In the genomic region with DNA sequence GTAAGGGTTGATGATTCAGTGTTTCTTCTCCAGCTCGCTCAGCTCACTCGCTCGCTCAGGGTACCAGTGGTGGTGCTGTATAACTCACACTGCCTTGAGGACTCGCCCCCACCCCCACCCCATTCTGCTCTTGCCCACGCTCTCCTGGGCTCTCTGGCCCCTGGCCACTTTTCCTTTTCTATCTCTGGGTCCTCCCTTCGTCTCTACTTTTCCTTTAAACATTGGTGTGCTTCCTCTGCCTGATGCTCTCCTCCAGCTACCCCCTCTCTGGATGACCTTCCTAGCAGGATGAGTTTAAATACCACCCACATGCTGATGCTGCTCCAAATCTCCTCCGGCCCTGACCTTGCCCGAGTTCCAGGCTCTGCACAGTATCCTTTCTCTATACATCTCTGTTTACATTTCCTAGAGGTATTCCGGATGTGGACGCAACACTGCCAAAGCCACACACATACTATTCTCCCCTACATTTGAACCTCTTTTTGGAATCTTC, we compare ENCODE assay signal across 21 mouse cellular contexts. TPM values are rescaled to one million over a fixed set of nuclear protein-coding genes. Genes with fewer than 3 reads are reported as not detected.
DNase-seq lines count a peak whose midpoint lies in the region; ATAC-seq and TF ChIP-seq lines count a peak whose summit lies in the region.
"Had no signal": no experiment of that assay in that cellular context is flagged by ENCODE, and none has a peak within 500 bp of the region (broad histone marks: within the 10 kb centered on the region; RNA-seq: fewer than 3 reads in every experiment).

No protein-coding gene starts in this region.

- H3K9ac ChIP-seq in hindbrain, postnatal 0 days (replicated peaks; ENCODE audit: low read length) = no peak overlapping the region
- H3K9ac ChIP-seq in neural tube, embryonic 13.5 days = no peak overlapping the region
- H3K9ac ChIP-seq: forebrain, embryonic 15.5 days; heart, embryonic 15.5 days; lung, embryonic 14.5 days had no signal

- ATAC-seq in hindbrain, postnatal 0 days = no peak
- ATAC-seq in neural tube, embryonic 13.5 days (ENCODE audit: low read depth) = no peak
- ATAC-seq: CD4-positive, CD25-positive, alpha-beta regulatory T cell, adult 4 months; forebrain, embryonic 15.5 days; hindbrain, embryonic 16.5 days; intestine, embryonic 16.5 days had no signal

- no peak for TF ChIP-seq CTCF in hindbrain, postnatal 0 days (IDR thresholded peaks at IDR 0.05; ENCODE audit: low read depth)

- H3K4me1 ChIP-seq in hindbrain, embryonic 10.5 days (replicated peaks) = peaks cover 38% of the 10 kb centered on the region
- peaks cover 3% of the 10 kb centered on the region; the same call in 1 of the 2 replicates for H3K4me1 ChIP-seq in hindbrain, postnatal 0 days (ENCODE audit: insufficient read depth, low read length)
- H3K4me1 ChIP-seq in neural tube, embryonic 13.5 days (replicated peaks) = peaks cover 31% of the 10 kb centered on the region

- no peaks in the 10 kb centered on the region; the same call in 1 of the 2 replicates for H3K27me3 ChIP-seq in hindbrain, embryonic 10.5 days (ENCODE audit: insufficient read depth, poor library complexity, severe bottlenecking)
- no peaks in the 10 kb centered on the region for H3K27me3 ChIP-seq in hindbrain, postnatal 0 days (ENCODE audit: insufficient read depth, low read length)
- no peaks in the 10 kb centered on the region for H3K27me3 ChIP-seq in neural tube, embryonic 13.5 days
- H3K27me3 ChIP-seq: forebrain, embryonic 15.5 days; heart, embryonic 15.5 days; megakaryocyte, embryonic 14.5 days had no signal

- H3K27ac ChIP-seq in hindbrain, embryonic 10.5 days = peak overlapping the region; percentile 100; the same call in 1 of the 2 replicates
- H3K27ac ChIP-seq in hindbrain, postnatal 0 days = no peak overlapping the region
- H3K27ac ChIP-seq in neural tube, embryonic 13.5 days (replicated peaks) = peak overlapping the region; percentile 4; the same call in 1 of the 2 replicates
- H3K27ac ChIP-seq: forebrain, embryonic 15.5 days; heart, embryonic 15.5 days had no signal

- WGBS in hindbrain, embryonic 10.5 days = 69% methylated on average over 10 of the region's 10 CpGs
- WGBS in hindbrain, postnatal 0 days = 55% methylated on average over 10 of the region's 10 CpGs
- 66% methylated on average over 10 of the region's 10 CpGs for WGBS in neural tube, embryonic 13.5 days

- H3K36me3 ChIP-seq in hindbrain, embryonic 10.5 days = peaks cover 3% of the 10 kb centered on the region; the same call in 1 of the 2 replicates
- H3K36me3 ChIP-seq in hindbrain, postnatal 0 days (ENCODE audit: insufficient read depth, low read length) = no peaks in the 10 kb centered on the region
- no peaks in the 10 kb centered on the region for H3K36me3 ChIP-seq in neural tube, embryonic 13.5 days
- H3K36me3 ChIP-seq: forebrain, embryonic 15.5 days; heart, embryonic 15.5 days had no signal

- DNase-seq in adrenal gland, adult 2 months = peak; percentile 72
- no peak for DNase-seq in adrenal gland, adult 18-20 months (ENCODE audit: low spot score in 2 of 2)
- no peak for DNase-seq in hindbrain, embryonic 10.5 days (ENCODE audit: low spot score)
- DNase-seq in hindbrain, postnatal 0 days (ENCODE audit: low spot score) = no peak
- no peak for DNase-seq in neural tube, embryonic 10.5 days (ENCODE audit: extremely low spot score, low spot score)
- no peak for DNase-seq in cerebellum, adult 9-10 months
- DNase-seq: cerebellum, adult 2 months; cerebellum, postnatal 36 days; embryo, embryonic 11 days; heart, postnatal 4 days; layer of hippocampus, postnatal 36 days; lung, embryonic 14.5 days; thymus, adult 18-20 months; thymus, postnatal 36 days had no signal

- no peaks in the 10 kb centered on the region for H3K9me3 ChIP-seq in hindbrain, embryonic 10.5 days
- no peaks in the 10 kb centered on the region for H3K9me3 ChIP-seq in hindbrain, postnatal 0 days (ENCODE audit: low read length)
- H3K9me3 ChIP-seq in neural tube, embryonic 13.5 days = no peaks in the 10 kb centered on the region
- H3K9me3 ChIP-seq: forebrain, embryonic 15.5 days; heart, embryonic 15.5 days; megakaryocyte, embryonic 14.5 days had no signal

- no peak overlapping the region for H3K4me3 ChIP-seq in hindbrain, embryonic 10.5 days
- H3K4me3 ChIP-seq in hindbrain, postnatal 0 days (ENCODE audit: low read length) = no peak overlapping the region
- H3K4me3 ChIP-seq in neural tube, embryonic 13.5 days = no peak overlapping the region
- H3K4me3 ChIP-seq: forebrain, embryonic 15.5 days; heart, embryonic 15.5 days; megakaryocyte, embryonic 14.5 days had no signal

- no peak overlapping the region for H3K4me2 ChIP-seq in hindbrain, postnatal 0 days (ENCODE audit: low read depth, low read length)
- no peak overlapping the region for H3K4me2 ChIP-seq in neural tube, embryonic 13.5 days
- H3K4me2 ChIP-seq: forebrain, embryonic 15.5 days; heart, embryonic 15.5 days; lung, embryonic 14.5 days had no signal

RNA-seq across cellular contexts. Expression of gene Msi2, which starts 2.9 kb away (rescaled TPM):
- 100 to 1,000 TPM; 205 to 214 TPM for total RNA-seq in adrenal gland, adult 2 months (2021)
- 39.1 and 40.3 TPM in 2 replicates for polyA plus RNA-seq in adrenal gland, adult 2 months (2012; rRNA removed)
- 100 to 1,000 TPM; 196 to 204 TPM for total RNA-seq in adrenal gland, adult 18-20 months (2021)
- 27.3 and 29.9 TPM in 2 replicates for polyA plus RNA-seq in hindbrain, embryonic 10.5 days (2016; fragmentation: Nextera tagmentation; extraction: Ambion mirVana)
- 165 and 170 TPM in 2 replicates for total RNA-seq in hindbrain, postnatal 0 days (2014; rRNA removed)
- 33.0 and 36.8 TPM in 2 replicates for polyA plus RNA-seq in hindbrain, postnatal 0 days (2015; fragmentation: Nextera tagmentation; extraction: Ambion mirVana)
- polyA plus RNA-seq in neural tube, embryonic 13.5 days (2015; fragmentation: Nextera tagmentation; extraction: Ambion mirVana) = 20.9 and 21.7 TPM in 2 replicates
